Mouse (Mus musculus) spleen, adult 18-20 months (tissue): Measurements from ENCODE around the gene Nhs.
A peak's percentile ranks its signal among the peaks of the same experiment; 100 is the strongest.

ENCODE experiments used
- DNase-seq, 2 experiments: peaks; one replicate each; pipeline ENCODE4 v3.0.0; 2022; ENCODE audit warnings: mixed read lengths in 2 of 2

Nhs gene

DNA sequence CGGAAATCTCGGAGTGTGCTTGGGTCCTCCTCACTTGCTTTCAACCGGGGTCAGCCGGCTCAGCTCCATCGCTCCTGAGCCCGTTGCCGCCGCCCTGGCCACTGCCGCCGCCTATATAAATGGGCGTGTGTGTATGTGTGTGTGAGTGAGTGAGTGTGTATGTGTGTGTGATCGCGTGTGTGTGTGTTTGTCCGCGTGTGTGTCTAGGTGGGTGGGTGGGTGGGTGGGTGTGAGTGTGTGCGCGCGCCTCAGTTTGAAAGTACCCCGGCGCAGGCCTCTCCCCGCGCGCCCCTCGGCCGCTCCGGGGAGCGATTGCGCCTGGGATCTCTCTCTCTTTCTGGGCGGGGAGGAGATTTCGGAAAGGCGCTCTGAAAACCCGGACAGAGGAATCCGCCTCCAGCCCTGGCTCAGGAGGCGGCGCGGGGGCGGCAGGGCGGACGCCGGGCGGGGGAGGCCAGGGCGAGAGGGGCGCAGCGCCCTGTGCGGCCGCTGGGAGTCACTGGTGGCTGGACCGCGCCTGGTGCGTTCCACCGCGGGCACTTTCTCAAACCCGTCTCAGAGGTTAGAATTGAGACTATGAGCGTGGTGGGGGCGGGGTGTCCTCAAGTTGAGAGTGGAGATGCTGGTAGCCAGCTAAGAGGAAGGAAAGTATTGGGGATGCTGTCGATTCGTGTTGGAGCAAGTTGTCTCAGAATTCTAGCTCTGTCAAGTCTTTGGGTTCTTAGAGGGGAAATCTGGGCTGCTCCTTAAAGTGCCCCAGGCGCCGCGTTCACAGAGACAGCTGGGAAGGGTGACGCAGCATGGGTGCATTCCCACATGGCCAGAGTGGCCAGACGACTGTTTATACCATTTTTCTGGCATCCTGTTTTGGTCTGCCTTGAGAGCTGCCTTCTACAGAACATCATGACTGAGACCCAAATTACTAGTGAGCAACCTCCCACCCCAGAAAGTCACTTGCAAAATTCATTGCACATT lies at the start of gene Nhs:
Nhs (minus strand) TSS at position 94 of the 975 bp plus-strand sequence.
- peak; percentile 4 to 9 for DNase-seq

DNA sequence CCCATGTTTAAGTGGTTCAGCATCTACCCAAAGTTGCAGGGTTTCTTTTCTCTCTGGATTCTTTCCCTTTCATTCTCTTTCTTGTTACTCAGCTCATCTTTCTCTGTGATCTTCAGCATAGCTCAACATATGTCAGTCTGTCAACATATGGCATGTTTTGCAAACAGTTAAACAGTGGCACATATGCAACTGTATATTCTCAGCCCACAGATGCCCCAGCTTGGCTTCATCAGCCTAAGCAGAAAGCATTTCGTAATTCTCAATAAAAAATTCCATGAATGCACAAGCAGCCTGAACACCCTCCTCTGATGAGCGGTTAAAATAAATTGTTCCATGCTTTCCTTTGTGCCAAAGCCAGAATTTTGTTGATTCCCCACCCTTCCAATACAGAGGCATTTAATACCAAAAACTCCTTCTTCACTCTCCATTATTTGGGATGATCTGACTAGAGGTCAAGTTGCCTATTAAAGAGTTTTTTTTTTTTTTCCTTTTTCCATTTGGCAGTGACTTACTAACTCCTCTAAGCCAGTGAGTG lies 46.9 kb upstream of the Nhs start:
- DNase-seq, result no peak

DNA sequence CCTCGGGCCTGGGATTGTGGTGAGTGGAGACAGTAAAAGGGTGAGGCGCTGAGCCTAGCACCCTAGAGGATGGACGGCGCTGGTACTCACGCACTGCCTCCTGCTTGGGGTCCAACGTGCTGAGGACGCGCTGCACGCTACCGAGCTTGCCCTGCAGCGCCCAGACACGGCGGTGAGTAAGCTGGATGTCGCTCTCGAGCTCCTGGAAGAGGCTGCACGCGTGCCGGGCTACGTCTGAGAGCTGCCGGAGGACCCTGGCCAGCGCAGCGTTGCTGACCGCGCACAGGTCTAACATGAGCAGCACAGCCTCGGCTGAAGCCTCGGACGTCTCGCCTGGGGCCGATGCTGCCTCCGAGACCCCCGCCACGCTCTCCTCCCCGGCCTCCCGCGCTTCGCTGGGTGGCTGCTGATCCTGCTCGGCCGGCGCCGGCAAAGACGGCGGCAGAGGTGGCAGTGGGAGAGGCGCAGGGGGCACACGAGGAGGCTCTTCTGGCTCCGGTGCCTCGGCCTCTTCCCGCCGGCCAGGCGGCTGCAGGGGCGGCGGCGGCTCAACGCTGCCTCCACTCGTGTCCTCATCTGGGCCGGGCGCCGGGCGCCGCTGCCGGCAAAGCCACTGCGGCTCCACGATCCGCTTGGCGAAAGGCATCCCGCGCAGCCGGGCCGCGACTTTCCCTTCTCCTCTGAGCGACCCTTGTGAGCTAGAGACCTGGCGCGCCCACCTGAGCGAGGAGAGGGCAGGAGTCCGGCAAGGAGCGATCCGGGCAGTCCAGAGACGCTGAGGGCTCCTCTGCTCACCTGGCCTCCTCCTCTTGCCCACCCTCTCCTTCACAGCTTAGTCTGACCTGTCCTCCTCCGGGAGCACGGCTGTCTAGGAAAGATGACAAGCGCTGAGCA lies 540 bp downstream of the Nhs start:
- no peak for DNase-seq

DNA sequence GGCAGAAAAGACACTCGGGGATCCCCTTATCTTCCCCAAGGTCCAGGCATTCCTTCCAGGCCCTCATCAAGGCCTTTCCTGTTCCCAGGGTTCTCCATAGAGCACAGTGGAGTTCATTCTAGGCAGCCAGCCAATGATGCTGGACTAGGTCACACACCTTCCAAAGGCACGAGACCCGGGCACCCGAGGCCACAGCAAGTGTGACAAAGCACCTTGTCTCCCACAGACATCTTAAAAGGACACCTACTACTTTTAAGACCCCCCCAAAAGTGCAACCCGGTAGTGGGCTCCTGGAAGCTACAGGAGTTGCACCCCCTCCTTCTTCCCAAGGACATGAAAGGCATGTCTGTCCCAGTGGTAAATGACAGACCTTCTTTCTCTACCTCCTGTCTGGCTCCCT lies 1.4 kb downstream of the Nhs start:
- no peak for DNase-seq

DNA sequence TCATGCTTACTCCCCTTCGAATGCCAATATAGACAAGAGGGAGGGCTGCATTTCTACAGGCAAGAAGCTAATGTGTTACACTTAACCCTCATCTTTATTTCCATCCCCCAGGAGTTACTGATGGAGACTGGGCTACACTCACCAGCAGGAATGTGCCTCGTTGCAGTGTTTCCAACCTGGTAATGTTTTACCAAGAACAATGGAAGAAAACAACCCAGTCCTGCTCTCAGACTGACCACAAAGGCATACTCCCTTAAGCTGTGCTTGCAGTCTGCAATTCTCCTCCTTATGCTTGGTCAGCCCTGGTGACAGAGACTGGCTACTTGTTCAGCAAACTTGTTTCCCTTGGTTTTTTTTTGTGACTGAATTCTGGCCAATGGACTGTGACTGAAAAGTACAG lies 21.7 kb downstream of the Nhs start:
- DNase-seq, result no peak

DNA sequence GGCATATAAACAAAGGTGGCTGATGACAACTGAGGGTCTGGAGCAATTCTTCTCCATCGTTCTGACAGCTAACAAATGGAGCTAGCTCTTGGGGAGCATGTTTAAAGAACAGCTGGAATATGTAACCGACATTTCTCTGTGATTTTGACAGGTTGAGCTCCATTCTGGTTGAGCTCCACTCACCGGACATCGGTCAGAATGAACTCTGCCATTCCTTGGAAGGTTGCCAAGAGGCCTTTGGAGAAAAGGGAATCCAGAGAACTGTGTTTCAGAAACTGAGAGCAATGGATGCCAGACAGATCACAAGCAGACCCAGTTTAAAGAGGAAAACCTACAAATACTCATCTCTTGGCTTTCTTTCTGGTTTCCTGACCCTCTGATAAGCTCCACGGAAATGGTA lies 46.3 kb downstream of the Nhs start:
- DNase-seq, result no peak

DNA sequence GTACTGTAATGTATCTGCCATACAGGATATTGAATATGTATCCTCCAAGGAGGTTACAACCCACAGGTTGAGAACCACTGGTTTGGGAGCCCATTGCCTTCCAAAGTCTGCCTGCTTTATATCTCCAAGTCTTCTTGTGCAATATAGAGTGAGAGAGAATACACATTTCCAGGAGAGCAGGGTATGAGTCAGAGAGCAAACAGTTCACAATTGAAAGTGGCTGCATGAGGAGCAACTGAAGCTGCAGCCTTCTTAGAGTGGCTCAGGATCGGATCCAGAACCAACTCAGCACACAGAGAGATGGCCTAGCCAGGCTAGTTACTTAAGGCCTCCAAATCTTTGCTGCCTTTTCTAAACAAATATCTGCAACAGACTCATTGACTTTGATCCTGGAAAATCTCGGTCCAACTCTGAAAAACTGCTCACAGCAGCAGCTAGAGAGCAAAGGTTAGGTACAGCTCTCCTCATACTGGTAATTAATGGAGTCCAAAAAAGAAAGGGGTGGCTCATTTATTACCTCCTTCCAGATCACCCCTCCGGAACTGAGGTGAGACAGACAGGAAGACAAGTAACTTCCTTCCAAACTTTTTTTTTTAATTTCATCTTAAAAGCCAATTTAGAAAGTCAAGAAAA lies 56.6 kb downstream of the Nhs start:
- no peak for DNase-seq

DNA sequence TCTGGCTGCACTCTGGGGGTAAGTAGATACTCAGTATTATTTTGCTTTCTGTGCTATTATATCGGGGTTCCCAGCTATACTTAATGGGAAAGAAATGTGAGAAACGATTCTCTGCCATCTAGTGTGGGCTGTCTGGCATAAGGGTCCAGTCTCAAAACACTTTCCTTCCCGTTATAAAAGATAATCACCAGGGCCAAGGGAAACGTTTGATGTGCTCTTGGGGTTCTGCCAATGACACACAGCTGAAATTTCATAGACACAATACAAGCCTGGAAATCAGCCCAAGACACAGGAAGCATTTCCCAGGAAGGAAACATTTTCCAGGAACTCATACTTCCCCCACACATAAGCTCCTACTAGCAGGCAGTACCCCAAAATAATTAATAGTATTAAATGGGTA lies 61.2 kb downstream of the Nhs start:
- DNase-seq, result no peak

DNA sequence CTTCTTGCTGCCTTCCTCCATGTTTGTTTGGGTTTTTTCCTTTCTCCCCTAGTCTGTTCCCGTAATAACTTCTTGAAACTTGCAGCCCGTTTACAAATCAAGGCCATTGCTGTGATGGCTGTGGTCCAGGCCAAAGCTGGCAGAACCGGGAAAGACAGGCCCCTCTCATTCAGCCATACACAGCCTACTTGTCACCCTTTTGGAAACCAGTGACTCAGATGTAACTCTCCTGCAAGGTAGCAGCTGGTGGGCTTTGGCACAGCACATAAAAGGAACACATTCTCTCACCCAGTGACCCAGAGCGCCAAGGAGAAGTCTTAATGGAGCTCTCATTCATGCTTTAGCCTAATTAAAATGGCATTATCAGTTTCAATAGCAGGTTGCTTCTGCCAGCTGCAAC lies 72.2 kb downstream of the Nhs start:
- DNase-seq, result no peak

DNA sequence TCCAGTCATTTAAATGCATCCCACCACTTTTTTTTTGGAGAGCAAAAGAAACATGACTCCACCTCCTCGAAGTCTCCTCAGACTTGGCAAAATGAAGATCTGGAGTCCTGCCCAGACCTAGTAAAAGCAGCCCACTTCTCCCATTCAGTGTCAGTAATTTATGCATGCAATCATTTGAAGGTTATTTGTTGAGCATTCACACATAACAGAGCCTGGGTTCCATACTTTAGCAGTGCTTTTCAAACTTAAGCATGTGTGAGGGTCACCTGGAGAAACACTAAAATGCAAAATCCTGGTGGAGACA lies 73.7 kb downstream of the Nhs start:
- no peak for DNase-seq

DNA sequence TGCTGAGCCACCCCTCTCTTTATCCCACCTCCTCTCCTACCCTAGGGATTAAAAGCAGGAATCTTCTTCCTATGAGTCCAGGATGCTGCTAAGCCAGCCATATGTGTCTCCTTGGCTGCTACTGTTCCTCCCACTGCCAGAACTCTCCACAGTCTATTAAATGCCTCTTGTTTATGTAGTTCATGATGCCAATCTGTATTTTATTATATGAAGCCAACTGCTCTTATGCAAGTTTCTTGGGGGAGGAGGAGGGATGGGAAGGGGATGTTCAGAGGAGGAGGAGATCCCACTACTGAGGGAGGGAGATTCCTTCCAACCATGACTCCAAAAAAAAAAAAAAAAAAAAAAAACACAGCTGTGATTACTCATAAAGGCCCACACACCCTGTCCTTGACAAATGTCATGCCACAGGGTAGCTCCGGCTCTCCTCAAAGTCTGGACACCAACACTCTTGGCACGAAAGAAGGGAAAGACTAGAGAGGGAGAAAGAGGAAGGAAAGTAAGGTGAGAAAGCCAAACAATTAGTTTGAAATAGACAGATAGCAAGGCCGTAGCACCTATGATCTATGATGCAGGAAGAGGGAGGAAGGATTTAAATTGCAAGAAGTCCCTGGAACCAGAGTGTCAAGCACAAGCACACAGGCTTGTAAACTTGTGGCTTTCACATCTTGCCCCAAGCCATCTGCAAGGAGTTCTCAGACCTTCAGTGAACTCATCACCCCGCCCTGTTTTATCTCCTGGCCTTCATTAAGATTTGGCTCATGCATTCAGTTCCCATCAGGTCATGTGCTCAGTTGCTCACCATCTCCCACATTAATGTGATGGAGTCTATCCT lies 74.3 kb downstream of the Nhs start:
- DNase-seq, result no peak

DNA sequence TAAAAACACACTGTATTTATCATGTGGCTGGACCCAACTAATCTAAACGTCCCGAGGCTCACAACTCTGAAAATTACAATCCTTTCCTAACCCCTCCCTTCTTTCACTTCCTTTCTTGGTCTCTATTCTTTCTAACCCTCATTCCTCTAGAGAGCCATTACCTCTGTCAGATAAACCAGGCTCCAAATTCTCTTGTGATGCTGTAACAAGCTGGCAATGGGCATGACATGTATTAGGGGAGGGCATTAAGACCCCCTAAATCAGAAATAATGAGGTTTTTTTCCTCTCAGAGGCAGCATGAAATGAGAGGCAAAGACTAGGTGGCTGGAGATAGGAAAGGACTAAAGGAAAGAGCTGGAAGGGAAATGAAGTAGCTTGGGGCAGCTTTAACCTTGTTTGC lies 96.4 kb downstream of the Nhs start:
- DNase-seq, result no peak

DNA sequence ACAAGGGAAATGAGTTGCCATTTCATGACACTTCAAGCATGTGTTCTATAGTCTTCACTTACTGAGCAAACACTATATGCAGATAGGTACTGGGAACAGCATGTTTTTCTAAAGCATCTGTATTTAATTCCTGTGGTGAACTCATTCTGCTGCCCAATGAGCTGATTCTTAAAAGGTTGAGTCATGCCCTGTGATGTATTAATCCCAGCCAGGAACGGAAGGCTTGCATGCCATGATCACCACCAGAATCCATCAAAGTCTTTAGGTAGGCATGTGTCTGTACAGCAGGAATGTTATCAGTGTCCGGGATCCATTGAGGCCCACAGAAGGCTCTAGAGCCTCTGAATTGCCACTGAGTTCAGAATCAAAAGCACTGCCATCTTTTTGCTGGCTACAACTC lies 103.9 kb downstream of the Nhs start:
- no peak for DNase-seq

DNA sequence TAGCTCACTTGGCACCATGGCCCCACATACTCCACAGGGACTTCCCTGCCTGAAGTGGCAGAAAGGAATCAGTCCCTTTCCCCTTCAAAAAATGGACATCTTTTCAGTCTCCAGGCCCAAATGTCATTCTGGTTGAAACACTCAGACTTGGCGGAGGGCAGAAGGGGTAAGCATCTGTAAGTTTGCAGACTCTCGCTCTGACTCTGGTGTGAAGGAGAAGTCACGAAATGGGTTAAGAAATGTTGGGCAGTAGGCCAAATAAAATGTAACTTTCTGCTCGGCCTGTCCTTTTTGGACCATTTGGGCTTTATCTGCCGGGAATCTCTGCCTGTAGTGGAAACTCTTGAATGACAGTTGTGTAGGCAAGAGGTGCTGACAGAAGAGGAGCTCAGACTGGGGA lies 106.0 kb downstream of the Nhs start:
- no peak for DNase-seq

DNA sequence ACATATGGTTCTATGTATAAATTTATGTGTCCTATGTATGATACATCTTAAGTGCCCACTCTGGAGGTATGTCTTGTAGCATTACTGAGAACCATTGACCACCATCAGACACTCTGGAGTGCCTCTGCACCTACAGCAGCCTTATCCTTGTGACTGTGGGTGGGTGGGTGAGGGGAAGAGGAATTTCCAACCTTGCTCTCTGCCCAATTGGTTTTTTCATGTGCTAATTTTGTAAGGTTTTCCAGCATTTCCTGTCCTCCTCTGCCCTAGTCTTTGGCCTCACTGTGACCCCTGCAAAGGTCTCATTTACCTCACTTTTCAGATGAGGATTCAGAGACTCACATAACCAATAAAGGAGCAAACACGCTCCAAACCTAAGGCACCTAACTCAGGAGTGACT lies 107.0 kb downstream of the Nhs start:
- DNase-seq, result no peak

DNA sequence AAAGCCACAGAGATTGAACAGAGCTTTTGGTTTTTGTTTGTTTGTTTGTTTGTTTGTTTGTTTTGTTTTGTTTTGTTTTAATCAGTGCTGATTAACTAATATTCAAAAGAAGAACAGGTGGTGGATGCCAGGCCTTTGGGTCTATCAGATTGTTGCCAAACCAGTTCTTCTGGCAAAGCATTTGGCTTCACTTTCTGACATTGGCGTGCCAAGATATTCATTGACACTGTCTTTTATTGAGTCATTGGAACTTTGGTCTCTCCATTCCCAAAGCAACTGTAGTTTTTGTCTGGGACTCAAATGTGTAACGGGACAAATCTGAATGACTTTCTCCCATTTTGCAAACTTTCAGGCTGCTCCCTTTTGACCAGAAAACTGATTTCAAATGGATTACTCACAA lies 109.9 kb downstream of the Nhs start:
- no peak for DNase-seq

DNA sequence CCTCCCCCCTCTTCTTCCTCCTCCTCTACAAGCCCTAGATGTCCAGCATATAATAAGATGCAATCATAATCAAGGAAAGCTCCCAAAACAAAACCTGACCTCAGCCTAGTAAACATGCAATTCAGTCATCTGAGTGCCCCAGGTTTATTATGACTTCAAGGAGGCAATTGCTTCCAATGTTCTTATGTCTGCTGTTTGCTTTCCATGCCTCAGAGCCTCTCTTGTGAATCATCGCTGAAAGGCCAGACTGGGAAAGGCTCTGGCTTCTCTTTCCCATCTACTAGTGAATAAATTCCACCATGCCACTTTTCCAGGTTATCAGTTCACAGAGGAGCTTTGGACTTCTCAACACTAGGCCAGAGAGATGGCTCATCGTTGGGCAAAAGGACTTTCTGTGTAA lies 114.0 kb downstream of the Nhs start:
- no peak for DNase-seq

DNA sequence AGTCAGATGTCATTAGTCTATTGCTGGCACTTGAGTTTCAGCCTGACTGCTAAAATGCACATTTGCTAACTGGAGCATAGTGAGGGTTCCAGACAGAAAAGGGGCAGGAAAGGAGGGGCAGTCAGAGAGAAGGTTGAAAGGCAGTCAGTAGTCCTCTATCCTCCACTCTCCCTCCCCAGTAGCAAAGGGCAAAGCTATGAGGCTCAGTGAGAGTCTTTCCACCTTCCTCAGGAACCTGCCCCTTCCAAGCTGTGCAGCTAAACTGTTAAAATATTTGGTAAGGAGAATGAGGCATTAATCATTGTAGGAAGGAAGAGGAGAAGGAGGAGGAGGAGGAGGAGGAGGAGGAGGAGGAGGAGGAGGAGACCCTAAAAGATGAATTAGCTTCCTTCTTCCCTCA lies 115.4 kb downstream of the Nhs start:
- DNase-seq, result no peak

DNA sequence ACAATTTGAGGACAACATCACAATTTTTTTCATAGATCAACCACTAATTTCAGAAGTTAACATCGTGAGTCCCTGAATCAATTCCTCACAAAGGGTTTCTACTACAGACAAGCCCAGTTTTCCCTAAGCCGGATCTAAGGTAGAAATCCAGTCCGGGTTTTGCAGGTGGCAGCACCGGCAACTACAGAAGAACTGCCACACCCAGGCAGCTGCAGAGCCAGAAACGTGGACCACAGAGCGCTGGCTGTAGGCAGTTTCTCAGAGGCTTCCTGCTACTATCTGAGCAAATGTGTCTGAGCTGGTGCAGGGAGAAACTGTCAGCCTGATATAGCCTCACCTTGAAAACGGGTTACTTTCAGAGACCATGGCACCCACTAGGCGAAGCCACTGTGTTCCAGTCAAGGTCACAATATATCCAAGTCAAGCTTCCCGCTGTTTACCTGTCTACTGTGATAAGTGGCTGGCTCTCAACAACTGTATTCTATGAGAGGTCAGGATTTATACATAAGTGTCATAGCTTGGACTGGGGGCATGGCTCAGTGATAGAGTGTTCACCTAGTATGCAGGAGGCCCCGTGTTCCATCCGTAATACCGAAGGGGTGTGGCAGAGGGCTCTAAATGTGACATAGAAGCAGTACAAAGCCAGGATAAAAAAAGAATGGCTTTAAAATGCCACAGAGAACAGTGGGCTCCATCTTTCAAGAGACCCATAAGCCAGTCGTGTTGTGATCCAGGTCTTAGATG lies 134.1 kb downstream of the Nhs start:
- DNase-seq, result peak in 1 of 2 experiments; percentile 1

DNA sequence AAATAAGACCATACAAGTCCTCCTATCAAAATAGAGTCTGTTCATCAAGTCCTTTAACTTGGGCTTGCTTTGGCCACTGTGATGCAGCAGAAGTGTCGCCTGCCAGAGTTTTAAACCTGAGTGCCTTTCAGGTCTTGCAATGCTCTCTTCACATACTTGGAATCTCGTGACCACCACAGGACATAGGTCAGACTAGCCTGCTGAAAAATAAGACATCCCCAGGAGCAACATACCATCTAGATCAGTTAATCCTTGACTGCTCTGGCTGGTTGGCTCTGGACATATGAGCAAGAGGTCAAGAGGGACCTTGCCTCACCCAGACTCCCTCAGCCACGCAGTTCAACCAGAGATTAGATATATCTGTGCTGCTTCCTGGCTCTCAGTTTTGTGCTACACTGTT lies 137.8 kb downstream of the Nhs start:
- no peak for DNase-seq

DNA sequence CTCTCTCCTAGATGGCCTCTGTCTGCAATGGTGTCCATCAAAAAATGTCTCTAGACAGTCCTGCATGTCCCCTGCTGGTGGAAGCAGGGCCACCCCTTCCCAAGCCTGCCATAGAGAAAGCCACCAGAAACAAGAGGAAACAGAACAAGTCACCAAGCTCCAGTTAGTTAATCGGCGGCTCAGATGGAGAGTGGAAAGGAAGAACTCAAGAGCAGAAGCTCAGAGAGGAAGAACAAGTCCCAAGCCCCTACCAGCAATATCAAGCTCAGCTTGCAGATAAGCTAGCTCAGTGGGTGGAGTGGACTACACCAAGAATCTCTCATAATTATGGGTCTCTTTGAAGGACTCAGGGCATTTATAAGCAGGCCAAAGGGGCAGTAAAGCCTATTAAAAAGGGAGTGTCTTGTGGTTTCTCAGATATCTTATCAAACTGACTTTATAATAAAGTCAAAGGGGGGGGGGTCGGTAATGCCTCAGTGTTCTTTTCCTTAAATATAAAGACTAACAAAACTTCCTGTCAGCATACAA lies 139.4 kb downstream of the Nhs start:
- no peak for DNase-seq
